Mouse (Mus musculus): Measurements from ENCODE around the gene Cend1.
"Not testable (repeated sequence)": the region's sequence is repeated elsewhere in the genome, so short reads cannot be mapped to it uniquely, and the experiment has no call there.

Cend1 gene

GRCm38 (mm10) chr7:141426948-141427730, 2.2 kb downstream of the Cend1 start:
- no peak for DNase-seq

- no peak for DNase-seq
Measured at GRCm38 (mm10) chr7:141423811-141424210, 5.5 kb downstream of the Cend1 start.

GRCm38 (mm10) chr7:141420030-141420702, 9.1 kb downstream of the Cend1 start:
- DNase-seq = no peak

- peak; percentile 73 for DNase-seq
Measured at GRCm38 (mm10) chr7:141418970-141419369, 10.3 kb downstream of the Cend1 start.

- DNase-seq = no peak
Measured at GRCm38 (mm10) chr7:141417731-141418681, 11.3 kb downstream of the Cend1 start.

GRCm38 (mm10) chr7:141416144-141416841, 13.0 kb downstream of the Cend1 start:
- DNase-seq = no peak

GRCm38 (mm10) chr7:141413809-141414584, 15.3 kb downstream of the Cend1 start, which contains the start of gene Gatd1:
Gatd1 (minus strand) TSS chr7:141414136.
- DNase-seq = peak; percentile 100

GRCm38 (mm10) chr7:141413331-141413730, 16.0 kb downstream of the Cend1 start:
- no peak for DNase-seq

GRCm38 (mm10) chr7:141411667-141412066, 17.6 kb downstream of the Cend1 start:
- DNase-seq = no peak

- no peak for DNase-seq
Measured at GRCm38 (mm10) chr7:141410631-141411030, 18.7 kb downstream of the Cend1 start.

GRCm38 (mm10) chr7:141408833-141409232, 20.5 kb downstream of the Cend1 start:
- DNase-seq = peak; percentile 88

GRCm38 (mm10) chr7:141407670-141408069, 21.6 kb downstream of the Cend1 start:
- DNase-seq = not testable (repeated sequence)

- DNase-seq = no peak
Measured at GRCm38 (mm10) chr7:141405466-141405865, 23.8 kb downstream of the Cend1 start.

GRCm38 (mm10) chr7:141403305-141403704, 26.0 kb downstream of the Cend1 start:
- DNase-seq = peak; percentile 52

GRCm38 (mm10) chr7:141395348-141395747, 33.9 kb downstream of the Cend1 start:
- DNase-seq = no peak

- peak; percentile 69 for DNase-seq
Measured at GRCm38 (mm10) chr7:141394771-141395170, 34.5 kb downstream of the Cend1 start.

- no peak for DNase-seq
Measured at GRCm38 (mm10) chr7:141394158-141394557, 35.1 kb downstream of the Cend1 start.

GRCm38 (mm10) chr7:141392552-141393222, 36.6 kb downstream of the Cend1 start:
- DNase-seq = no peak

- peak; percentile 95 for DNase-seq
Measured at GRCm38 (mm10) chr7:141391625-141392551, 37.4 kb downstream of the Cend1 start, which contains the start of gene Taldo1. Taldo1 (plus strand) TSS chr7:141392199.
